In genomic region chr2:25422587-25423410, GRCm38 (mm10) we compare ENCODE assay signal across 11 mouse cellular contexts. TPM values are rescaled to one million over a fixed set of nuclear protein-coding genes. Genes with fewer than 3 reads are reported as not detected.
DNase-seq lines count a peak whose midpoint lies in the region; ATAC-seq lines count a peak whose summit lies in the region.
"Had no signal": no experiment of that assay in that cellular context is flagged by ENCODE, and none has a peak within 500 bp of the region (broad histone marks: within the 10 kb centered on the region; RNA-seq: fewer than 3 reads in every experiment).

Gene Fut7 (plus strand): TSS chr2:25423267.

- no peak within 1 kb of the TSS for H3K9ac ChIP-seq in heart, embryonic 11.5 days (ENCODE audit: low read depth, low read length)

- no peak within 1 kb of the TSS for H3K4me3 ChIP-seq in heart, embryonic 11.5 days (ENCODE audit: low read depth, low read length)
- no peak within 1 kb of the TSS for H3K4me3 ChIP-seq in brown adipose tissue, adult 24 weeks (ENCODE audit: insufficient read depth, low read depth, low read length)

- H3K27me3 ChIP-seq in heart, embryonic 11.5 days (ENCODE audit: control insufficient read depth, insufficient read depth, low read length), result peaks cover 43% of the 10 kb centered on the region

- no peaks in the 10 kb centered on the region for H3K36me3 ChIP-seq in heart, embryonic 11.5 days (ENCODE audit: control insufficient read depth, insufficient read depth, low read length)
- H3K36me3 ChIP-seq: G1E had no signal

- H3K4me2 ChIP-seq in heart, embryonic 11.5 days, result no peak within 1 kb of the TSS

- WGBS in heart, embryonic 11.5 days (ENCODE audit: insufficient replicate concordance), result 48% methylated on average over 17 of the region's 17 CpGs

- H3K4me1 ChIP-seq in heart, embryonic 11.5 days (ENCODE audit: control insufficient read depth, insufficient read depth, low read length), result no peaks in the 10 kb centered on the region
- no peaks in the 10 kb centered on the region for H3K4me1 ChIP-seq in brown adipose tissue, adult 24 weeks (ENCODE audit: control insufficient read depth, insufficient read depth, insufficient read length, low read length)

- peak; percentile 95 for DNase-seq in heart, adult 11 months
- DNase-seq in CD4-positive helper T cell, adult 2 months (ENCODE audit: low read depth, low spot score), result peak; percentile 85
- peak; percentile 65 to 67 for DNase-seq in monocyte, adult 2 months (ENCODE audit: low read depth in 1 of 2, low spot score in 2 of 2)
- no peak for DNase-seq in right cerebral cortex, adult 18-20 months
- DNase-seq in frontal cortex, postnatal 25 days (ENCODE audit: low spot score in 2 of 2), result no peak
- DNase-seq in kidney, adult 9 months, result no peak

- ATAC-seq in heart, embryonic 11.5 days (replicated peaks; ENCODE audit: insufficient number of reproducible peaks, low FRiP score, low TSS enrichment), result no peak

- H3K27ac ChIP-seq in heart, embryonic 11.5 days (ENCODE audit: low read depth, low read length), result no peak within 1 kb of the TSS
- peak within 1 kb of the TSS; percentile 60; the same call in 1 of the 2 replicates for H3K27ac ChIP-seq in brown adipose tissue, adult 24 weeks (replicated peaks; ENCODE audit: low read depth, low read length)

- no peaks in the 10 kb centered on the region for H3K9me3 ChIP-seq in heart, embryonic 11.5 days (replicated peaks; ENCODE audit: control insufficient read depth, low read length)
- H3K9me3 ChIP-seq: G1E had no signal

RNA-seq across cellular contexts. Expression of gene Fut7, which starts in this region (rescaled TPM):
- not detected in 2 replicates for polyA plus RNA-seq in heart, embryonic 11.5 days (2014; fragmentation: Nextera tagmentation; extraction: Ambion mirVana)
- not detected in 2 replicates for polyA plus RNA-seq in brown adipose tissue, adult 24 weeks (2012; ENCODE audit: insufficient read depth, insufficient read length, missing spikeins)
- polyA plus RNA-seq: forebrain, embryonic 11.5 days; G1E; heart, postnatal 0 days had no signal

Comparison
In these comparisons a context has a peak if more than half of its experiments do, and no peak if none do; other contexts are left out.
1. DNase-seq: peak in heart, adult 11 months (single experiment), CD4-positive helper T cell, adult 2 months (single experiment) and monocyte, adult 2 months (2 of 2); none in right cerebral cortex, adult 18-20 months (single experiment), frontal cortex, postnatal 25 days (0 of 2) and kidney, adult 9 months (single experiment).